Mouse (Mus musculus) T-helper 17 cell (primary cell): Measurements from ENCODE around the gene Gm8922.

Source experiments
- in situ Hi-C, 2 experiments: fragments of 300-600 bp; cut with MboI, MseI; formaldehyde crosslinking; loops; 1 replicate in 1 of 2; 2 replicates in 1 of 2; pipeline ENCODE4 v1.15.1; 2025; ENCODE audit warnings: high pct_unique_total_duplicates in 2 of 2

Gene Gm8922

GRCm38 (mm10) chr5:11681659-11682058 is at the start of gene Gm8922:
Gm8922 (plus strand) TSS chr5:11681959.
- in situ Hi-C loops: loop anchor here (5.0 to 25.0 kb wide), 5 partner anchors 169 to 844 kb away; partner anchors contain the start of gene Gm8906 (in 1 of the 2)
